In genomic region chr2:166622590-166622989, GRCm38 (mm10) we compare ENCODE assay signal across 8 mouse cellular contexts.
DNase-seq lines count a peak whose midpoint lies in the region; ATAC-seq and TF ChIP-seq lines count a peak whose summit lies in the region.
"Had no signal": no experiment of that assay in that cellular context is flagged by ENCODE, and none has a peak within 500 bp of the region (broad histone marks: within the 10 kb centered on the region; RNA-seq: fewer than 3 reads in every experiment).

No protein-coding gene starts in this region.

- no peak for DNase-seq in lung, embryonic 14.5 days
- no peak for DNase-seq in lung, adult 18-20 months
- no peak for DNase-seq in frontal cortex, adult 2 months (ENCODE audit: extremely low spot score in 1 of 2, low spot score in 1 of 2)
- no peak for DNase-seq in frontal cortex, postnatal 14 days (ENCODE audit: low spot score in 2 of 2)
- DNase-seq: cerebellum, adult 11 months had no signal

- TF ChIP-seq POLR2A in cortical plate, adult 2 months (IDR thresholded peaks at IDR 0.05; ENCODE audit: extremely low read depth, insufficient read depth, low read length): no peak

- no peaks in the 10 kb centered on the region for H3K36me3 ChIP-seq in lung, embryonic 14.5 days (ENCODE audit: insufficient read depth)
- no peaks in the 10 kb centered on the region for H3K36me3 ChIP-seq in hindbrain, embryonic 15.5 days
- peaks cover 8% of the 10 kb centered on the region for H3K36me3 ChIP-seq in neural tube, embryonic 15.5 days

- 74% methylated on average over 7 of the region's 7 CpGs for WGBS in lung, embryonic 14.5 days
- 87% methylated on average over 7 of the region's 7 CpGs for WGBS in hindbrain, embryonic 15.5 days
- 89% methylated on average over 7 of the region's 7 CpGs for WGBS in neural tube, embryonic 15.5 days

- no peaks in the 10 kb centered on the region for H3K9me3 ChIP-seq in lung, embryonic 14.5 days (ENCODE audit: low read depth, low read length)
- no peaks in the 10 kb centered on the region for H3K9me3 ChIP-seq in hindbrain, embryonic 15.5 days
- H3K9me3 ChIP-seq in neural tube, embryonic 15.5 days (replicated peaks): no peaks in the 10 kb centered on the region

- H3K4me1 ChIP-seq in lung, embryonic 14.5 days (ENCODE audit: insufficient read depth): peaks cover 15% of the 10 kb centered on the region
- peaks cover 4% of the 10 kb centered on the region; the same call in 1 of the 2 replicates for H3K4me1 ChIP-seq in cortical plate, adult 2 months (ENCODE audit: control insufficient read depth, insufficient read depth, low read length)
- H3K4me1 ChIP-seq in hindbrain, embryonic 15.5 days (replicated peaks): peaks cover 30% of the 10 kb centered on the region
- peaks cover 26% of the 10 kb centered on the region for H3K4me1 ChIP-seq in neural tube, embryonic 15.5 days

- H3K27ac ChIP-seq in lung, embryonic 14.5 days (ENCODE audit: low read depth): peak overlapping the region; percentile 58; the same call in 1 of the 2 replicates
- peak overlapping the region; percentile 53; the same call in 1 of the 2 replicates for H3K27ac ChIP-seq in cortical plate, adult 2 months (ENCODE audit: insufficient read depth, low read length)
- peak overlapping the region; percentile 72; the same call in 1 of the 2 replicates for H3K27ac ChIP-seq in hindbrain, embryonic 15.5 days (replicated peaks)
- peak overlapping the region; percentile 69 for H3K27ac ChIP-seq in neural tube, embryonic 15.5 days (replicated peaks)

- no peak overlapping the region for H3K4me2 ChIP-seq in lung, embryonic 14.5 days
- no peak overlapping the region for H3K4me2 ChIP-seq in hindbrain, embryonic 15.5 days
- no peak overlapping the region for H3K4me2 ChIP-seq in neural tube, embryonic 15.5 days

- ATAC-seq in lung, embryonic 14.5 days (ENCODE audit: insufficient read depth): no peak
- 0 out of 2 replicates have a peak, but pooled peaks have one; percentile 12 for ATAC-seq in hindbrain, embryonic 15.5 days (ENCODE audit: low FRiP score, low read depth)
- no peak for ATAC-seq in neural tube, embryonic 15.5 days (ENCODE audit: low FRiP score)

- H3K27me3 ChIP-seq in lung, embryonic 14.5 days (ENCODE audit: insufficient read depth, low read length): no peaks in the 10 kb centered on the region
- no peaks in the 10 kb centered on the region for H3K27me3 ChIP-seq in hindbrain, embryonic 15.5 days
- no peaks in the 10 kb centered on the region for H3K27me3 ChIP-seq in neural tube, embryonic 15.5 days (replicated peaks)

- no peak overlapping the region for H3K9ac ChIP-seq in lung, embryonic 14.5 days
- no peak overlapping the region for H3K9ac ChIP-seq in hindbrain, embryonic 15.5 days
- H3K9ac ChIP-seq in neural tube, embryonic 15.5 days (replicated peaks): no peak overlapping the region

- no peak overlapping the region for H3K4me3 ChIP-seq in lung, embryonic 14.5 days (ENCODE audit: low read depth, low read length)
- no peak overlapping the region for H3K4me3 ChIP-seq in cortical plate, adult 2 months (ENCODE audit: insufficient read depth, low read length)
- no peak overlapping the region for H3K4me3 ChIP-seq in hindbrain, embryonic 15.5 days
- H3K4me3 ChIP-seq in neural tube, embryonic 15.5 days (replicated peaks): no peak overlapping the region

- no peak for TF ChIP-seq CTCF in lung, embryonic 14.5 days (IDR thresholded peaks at IDR 0.05; ENCODE audit: low read depth)
- no peak for TF ChIP-seq CTCF in cortical plate, adult 2 months (IDR thresholded peaks at IDR 0.05; ENCODE audit: extremely low read depth, insufficient read depth, low read length)
